Mouse (Mus musculus) monocyte, adult 5-6 weeks (primary cell): Measurements from ENCODE around the gene Msn. TPM values are rescaled to one million over a fixed set of nuclear protein-coding genes. Genes with fewer than 3 reads are reported as not detected.

Source experiments
- ATAC-seq: fragments of 153-309, 156-312 bp; replicated peaks from 2 replicates; pipeline ENCODE4 v1.8.0; 2017; ENCODE audit warnings: mild to moderate bottlenecking; ENCODE audit not compliant: low TSS enrichment, insufficient number of reproducible peaks, severe bottlenecking, poor library complexity, low FRiP score
- total RNA-seq: library from RNA; stranded (forward); fragments of 200-1000, 200-491, 200-594 nt; gene quantifications from 3 replicates; pipeline ENCODE4 v1.2.3, GENCODE M21; 2017

Gene Msn
- total RNA-seq: 552 to 879 TPM (median 675 TPM) in 3 replicates

DNA sequence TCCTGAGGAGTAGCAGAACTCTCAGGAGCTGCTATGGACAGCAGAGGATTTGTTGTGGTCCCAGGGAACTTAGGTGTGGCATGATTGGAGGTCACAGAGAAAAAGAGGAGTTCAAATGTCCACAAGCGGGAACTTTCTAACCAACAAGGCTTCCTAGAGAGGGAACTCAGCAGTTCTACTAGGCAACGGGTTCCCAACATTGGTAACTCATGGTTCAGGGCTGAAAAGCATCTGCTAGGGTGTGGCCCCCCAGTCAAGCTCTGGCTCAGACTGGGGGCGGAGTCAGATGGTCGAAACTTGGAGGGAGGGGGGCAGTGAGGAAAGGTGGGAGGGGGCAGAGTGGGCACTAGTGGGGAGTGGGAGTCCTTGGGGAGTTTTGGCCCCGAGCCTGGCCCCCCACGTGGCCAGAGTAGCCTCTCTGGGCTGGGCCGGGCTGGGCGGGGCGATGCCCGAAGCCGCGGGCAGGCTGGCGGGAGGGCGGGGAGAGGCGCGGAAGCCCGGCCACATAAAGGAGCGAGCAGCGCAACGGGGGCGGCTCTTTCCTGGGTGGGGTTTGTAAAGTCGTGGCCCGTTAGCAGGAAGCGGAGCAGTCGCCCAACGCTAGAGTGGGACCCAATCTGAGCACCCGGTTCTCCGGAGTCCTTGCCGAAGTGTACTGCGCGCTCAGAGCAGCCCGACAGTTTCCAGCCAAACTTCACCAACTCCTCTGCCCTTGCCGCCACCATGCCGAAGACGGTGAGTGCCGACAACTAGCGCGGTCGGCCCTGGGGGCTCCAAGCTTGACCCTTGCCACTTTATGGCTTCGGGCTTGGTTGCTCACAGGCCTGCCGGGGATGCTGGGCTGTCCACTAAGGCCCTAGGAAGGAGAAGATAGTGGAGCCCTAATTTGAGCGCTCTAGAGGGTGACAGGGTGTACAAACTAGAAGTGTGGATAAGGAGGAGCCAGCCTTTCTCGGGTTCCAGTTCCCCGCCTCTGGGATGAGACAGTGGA lies at the start of gene Msn:
TSS of gene Msn (plus strand) at position 534 of the 991 bp plus-strand sequence.
- ATAC-seq: peak; percentile 75

DNA sequence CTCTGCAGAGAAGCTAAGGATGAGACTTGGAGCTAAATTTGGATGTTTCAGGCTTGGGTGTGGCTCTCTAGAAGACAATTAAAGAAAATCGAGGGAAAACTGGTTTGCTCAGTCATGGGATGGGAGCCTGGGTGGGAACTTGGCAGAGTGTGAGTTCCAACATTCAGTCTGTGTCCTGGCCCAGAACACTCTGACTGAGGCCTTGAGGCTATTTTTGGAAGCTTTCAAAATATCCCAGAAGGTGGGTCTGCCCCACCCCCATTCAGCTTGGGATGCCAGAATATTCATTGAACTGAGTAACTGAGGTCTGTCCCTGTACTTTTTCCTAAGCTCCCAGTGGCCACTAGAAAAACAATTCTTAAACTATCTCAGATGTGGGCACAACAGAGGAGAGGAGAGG lies 43.0 kb upstream of the Msn start:
- no peak for ATAC-seq

DNA sequence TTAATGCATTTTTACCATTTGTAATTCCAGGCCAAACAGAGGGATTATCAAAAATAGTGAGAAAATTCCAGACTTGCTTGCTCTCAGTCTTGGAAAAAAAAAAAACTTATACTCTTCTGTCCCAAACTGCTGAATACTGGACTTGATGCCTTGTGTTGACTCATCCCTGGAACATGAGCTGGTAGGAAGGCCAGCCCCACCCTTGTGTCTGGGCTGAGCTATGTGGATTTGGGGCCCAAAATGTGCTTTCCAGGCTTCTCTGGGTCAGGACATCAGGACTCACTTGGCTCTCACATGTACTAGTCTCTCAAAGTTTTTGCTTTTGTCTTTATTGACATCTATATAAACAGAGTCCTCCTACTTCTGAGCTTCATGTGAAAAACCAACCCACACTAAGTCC lies 18.1 kb upstream of the Msn start:
- no peak for ATAC-seq

DNA sequence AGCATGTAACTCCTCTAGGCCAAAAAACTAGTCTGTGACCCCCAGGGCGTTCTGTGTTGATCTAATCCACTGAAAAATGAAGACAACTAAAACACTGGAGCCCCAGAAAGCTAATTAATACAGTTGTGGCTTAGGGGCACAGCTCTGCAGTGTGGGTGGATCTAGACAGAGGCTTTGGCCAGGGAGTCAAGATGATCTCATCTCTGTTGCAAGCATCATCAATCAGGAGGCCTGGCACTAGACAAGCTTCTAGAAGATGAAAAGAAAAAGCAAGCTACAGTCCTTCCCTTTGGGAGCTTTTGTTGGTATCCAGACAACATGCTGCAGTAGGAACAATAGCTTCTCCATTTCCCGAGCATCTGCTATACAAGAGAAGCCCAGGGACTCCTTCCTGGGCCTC lies 9.6 kb upstream of the Msn start:
- no peak for ATAC-seq

DNA sequence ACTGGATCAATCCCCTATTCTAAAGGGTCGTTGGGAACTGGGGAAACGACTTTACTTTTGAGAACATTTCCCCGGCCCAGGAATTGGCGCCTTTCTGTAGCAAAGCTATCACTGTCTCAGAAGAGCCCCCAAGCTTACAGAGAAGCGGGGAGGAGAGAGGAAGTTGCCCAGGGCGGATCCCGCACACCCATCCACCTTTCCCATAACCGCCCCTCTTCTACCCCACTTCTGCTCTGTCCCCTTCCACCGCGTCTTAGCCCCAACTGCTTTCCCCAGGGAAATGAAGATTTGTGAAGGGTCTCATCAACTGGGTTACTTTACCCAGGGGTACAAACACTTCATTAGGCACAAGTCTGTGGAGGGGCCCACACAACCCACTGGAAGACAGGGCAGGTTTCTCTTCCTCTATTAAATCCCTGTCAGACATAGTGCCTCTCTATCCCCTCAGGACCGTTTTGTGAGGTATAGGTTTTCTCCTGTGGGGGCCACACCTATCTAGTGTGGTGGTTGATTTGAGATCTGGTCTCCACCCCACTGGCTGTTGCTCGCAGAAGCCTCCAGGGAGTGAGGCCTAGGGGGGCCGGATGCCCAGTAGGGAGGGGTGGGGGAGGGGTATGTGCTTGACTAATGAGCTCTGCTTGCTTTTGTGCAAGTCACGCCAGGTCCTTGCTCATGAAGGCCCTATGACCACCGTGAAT lies 820 bp downstream of the Msn start:
- ATAC-seq: peak; percentile 57

- no peak for ATAC-seq
Measured at GRCm38 (mm10) chrX:96097491-96097970, 1.7 kb downstream of the Msn start.

GRCm38 (mm10) chrX:96099003-96099402 lies 3.2 kb downstream of the Msn start:
- ATAC-seq: no peak

GRCm38 (mm10) chrX:96107427-96108291 lies 11.8 kb downstream of the Msn start:
- ATAC-seq: no peak

- ATAC-seq: no peak
Measured at GRCm38 (mm10) chrX:96113106-96113634, 17.3 kb downstream of the Msn start.

DNA sequence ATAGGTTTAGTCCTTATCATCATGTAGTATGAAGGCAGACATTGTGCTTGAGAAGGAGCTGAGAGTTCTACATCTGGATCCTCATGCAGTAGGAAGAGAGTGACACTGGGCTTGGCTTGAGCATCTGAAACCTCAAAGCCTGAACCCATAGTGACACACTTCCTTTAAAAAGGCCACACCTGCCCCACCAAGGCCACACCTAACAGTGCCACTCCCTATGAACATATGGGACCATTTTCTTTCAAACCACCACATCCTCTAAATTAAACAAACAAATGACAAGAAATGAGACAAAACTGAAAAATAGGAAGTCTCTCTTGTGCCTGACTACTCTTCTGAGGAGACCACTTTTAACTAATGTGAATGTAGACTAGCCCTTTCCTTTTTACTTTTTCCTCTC lies 19.7 kb downstream of the Msn start:
- ATAC-seq: peak; percentile 82

DNA sequence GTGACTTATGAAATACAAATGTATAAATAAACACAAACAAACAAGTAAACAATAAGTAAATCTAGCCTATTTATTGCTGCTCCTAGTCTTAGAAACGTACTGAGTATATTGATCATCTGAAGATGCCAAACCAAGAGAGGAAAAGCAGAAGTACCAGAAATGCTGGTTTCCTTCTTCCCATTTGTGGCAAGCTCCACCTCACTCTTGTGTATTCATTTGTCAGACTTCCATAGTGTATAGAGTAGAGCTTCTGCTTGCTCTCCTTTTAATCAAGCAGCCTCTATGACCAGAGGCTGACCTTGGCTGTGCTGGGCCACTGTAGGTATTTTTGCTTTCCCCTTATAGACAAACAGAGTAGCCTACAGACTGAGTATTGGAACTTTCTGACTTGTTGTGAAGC lies 21.5 kb downstream of the Msn start:
- ATAC-seq: peak; percentile 45

DNA sequence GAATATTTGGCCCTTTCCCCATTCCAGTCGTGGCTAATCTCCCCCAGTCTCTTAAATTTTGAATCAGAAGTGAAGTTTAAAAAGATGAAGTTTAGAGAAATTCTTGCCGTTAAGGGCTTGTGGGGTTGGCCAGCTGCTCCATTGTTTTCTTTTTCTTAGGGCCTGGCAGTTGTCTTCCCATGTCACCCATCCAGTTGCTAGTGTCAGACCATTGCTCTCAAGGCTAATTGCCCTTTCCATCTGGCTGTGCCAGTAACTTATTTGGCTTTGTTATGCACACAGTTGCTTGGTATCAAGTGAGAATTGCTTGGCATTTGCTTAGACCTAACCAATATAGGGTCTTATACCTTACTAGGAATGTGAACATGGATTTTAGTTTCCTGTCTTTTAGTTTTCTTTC lies 24.2 kb downstream of the Msn start:
- no peak for ATAC-seq

GRCm38 (mm10) chrX:96121912-96122311 lies 26.1 kb downstream of the Msn start:
- ATAC-seq: no peak

- ATAC-seq: peak; percentile 38
Measured at GRCm38 (mm10) chrX:96126803-96127202, 31.0 kb downstream of the Msn start.

- ATAC-seq: peak; percentile 78
Measured at GRCm38 (mm10) chrX:96130139-96130538, 34.3 kb downstream of the Msn start.

DNA sequence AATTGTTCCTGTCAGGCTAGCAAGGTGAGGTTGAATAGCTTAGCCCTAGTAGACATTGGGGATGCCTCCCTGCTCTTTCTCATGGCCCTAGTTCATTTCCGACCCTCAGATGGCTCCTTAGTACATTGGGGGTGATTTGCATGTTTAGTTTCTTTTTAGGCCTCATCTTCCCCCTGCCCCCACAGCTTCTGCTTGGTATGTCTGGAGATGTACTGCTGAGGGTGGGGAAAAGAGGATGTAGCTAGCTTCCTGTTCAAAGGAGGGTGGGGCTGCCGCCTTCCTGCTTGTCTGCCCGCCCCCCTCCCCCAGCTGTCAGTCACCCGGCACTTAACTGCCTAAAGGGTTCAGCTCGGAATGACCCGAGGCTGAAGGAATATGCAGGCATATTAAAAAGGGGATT lies 34.8 kb downstream of the Msn start:
- peak; percentile 74 for ATAC-seq

- ATAC-seq: peak; percentile 53
Measured at GRCm38 (mm10) chrX:96133260-96133659, 37.4 kb downstream of the Msn start.

DNA sequence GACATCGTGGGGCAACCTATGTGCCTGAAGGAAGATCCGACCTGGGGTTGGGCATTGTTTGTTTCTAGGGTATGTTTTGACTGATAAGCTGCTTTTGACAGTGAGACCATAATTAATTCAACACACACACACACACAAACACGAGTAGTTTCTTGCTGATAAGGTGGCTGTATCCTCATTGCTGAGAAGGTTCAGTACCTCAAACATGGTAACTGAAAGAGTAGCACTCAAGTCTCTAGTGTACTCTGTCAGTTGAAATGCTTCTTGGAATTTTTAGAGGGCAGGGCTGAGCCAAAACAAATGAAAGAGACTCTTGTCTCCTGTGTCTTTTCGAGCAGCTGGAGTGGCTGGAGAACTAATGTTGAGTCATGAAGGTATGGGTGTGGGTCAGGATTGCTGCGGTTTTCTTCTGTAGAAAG lies 38.4 kb downstream of the Msn start:
- no peak for ATAC-seq
